Mouse (Mus musculus): ENCODE data around the gene Syngr3.

GRCm38 (mm10) chr17:24645916-24646315 is 43.8 kb downstream of the Syngr3 start:
- TF ChIP-seq CTCF (IDR thresholded peaks at IDR 0.05; ENCODE audit: low read depth, low read length): no peak
- no peak for TF ChIP-seq POLR2A (IDR thresholded peaks at IDR 0.05; ENCODE audit: borderline replicate concordance, low read depth, low read length)
